Mouse (Mus musculus) cerebellum, adult 11 months (tissue): Measurements from ENCODE around the gene Taar3.

ENCODE experiments used
- DNase-seq: peaks from one replicate; pipeline ENCODE4 v3.0.0; 2022

The Taar3 gene

DNA sequence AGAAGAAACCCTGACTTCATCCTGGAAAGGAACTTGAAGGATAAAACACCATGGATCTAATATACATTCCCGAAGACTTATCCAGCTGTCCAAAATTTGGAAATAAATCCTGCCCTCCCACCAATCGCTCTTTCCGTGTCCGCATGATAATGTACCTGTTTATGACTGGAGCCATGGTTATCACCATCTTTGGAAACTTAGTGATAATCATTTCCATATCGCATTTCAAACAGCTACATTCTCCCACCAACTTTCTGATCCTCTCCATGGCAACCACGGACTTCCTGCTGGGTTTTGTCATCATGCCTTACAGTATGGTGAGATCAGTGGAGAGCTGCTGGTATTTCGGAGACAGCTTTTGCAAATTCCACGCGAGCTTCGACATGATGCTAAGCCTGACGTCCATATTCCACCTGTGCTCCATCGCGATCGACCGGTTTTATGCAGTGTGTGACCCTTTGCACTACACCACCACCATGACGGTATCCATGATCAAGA, at the start of gene Taar3:
Gene Taar3 (plus strand): TSS at position 51 of the 498 bp plus-strand sequence.
- no peak for DNase-seq

DNA sequence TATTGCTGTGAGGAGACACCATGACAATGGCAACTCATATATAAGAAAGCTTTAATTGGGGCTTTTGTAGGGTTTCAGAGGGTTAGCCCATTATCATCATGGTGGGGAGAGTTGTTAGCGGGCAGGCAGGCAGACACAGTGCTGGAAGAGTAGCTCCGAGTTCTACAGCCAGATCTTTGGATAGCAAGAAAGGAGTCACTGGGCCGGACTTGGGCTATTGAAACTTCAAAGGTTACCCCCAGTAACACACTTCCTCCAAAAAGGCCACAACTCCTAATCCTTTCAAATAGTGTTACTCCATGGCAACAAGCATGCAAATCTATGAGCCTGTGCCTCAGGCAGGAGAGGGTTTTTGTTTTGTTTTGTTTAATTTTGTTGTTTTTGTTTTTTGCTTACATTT, 48.2 kb upstream of the Taar3 start:
- DNase-seq, result no peak

DNA sequence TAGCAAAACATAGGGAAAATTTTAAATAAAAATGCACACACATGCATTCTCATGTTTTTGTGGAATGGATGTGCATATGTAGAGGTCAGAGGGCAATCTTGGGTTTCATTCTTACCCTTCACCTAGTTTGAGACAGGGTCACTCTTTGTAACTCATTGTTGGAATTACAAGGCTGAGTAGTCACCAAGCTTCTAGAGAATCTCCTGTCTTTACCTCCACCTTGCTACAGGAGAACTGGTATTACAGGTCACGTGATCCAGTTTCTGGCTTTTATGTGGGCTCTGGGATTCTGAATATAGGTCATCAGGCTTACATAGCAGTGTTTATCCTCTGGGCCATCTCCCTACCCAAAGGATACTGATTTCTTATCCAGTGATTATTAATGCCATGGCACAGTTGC, 43.7 kb upstream of the Taar3 start:
- DNase-seq, result no peak

DNA sequence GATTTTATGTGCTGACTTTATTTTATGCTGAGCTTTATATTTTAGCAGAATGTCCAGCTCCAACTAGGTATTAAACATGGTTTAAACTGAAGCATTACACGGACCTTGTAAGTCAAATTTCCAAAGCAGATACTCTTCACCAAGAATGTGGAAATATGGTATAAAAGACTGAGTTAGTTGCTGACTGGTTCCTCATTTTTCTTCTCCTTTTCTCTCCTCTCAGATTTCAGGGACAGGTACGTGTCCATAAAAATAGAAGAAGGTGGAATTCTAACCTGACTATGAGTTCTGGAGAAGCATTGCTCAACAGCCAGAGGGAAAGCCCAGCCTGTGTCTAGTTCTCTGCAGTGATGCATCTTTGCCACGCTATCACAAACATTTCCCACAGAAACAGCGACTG, 29.3 kb upstream of the Taar3 start, which contains the start of gene Taar1:
Gene Taar1 (plus strand): TSS at position 301 of the 400 bp plus-strand sequence.
- DNase-seq, result no peak

DNA sequence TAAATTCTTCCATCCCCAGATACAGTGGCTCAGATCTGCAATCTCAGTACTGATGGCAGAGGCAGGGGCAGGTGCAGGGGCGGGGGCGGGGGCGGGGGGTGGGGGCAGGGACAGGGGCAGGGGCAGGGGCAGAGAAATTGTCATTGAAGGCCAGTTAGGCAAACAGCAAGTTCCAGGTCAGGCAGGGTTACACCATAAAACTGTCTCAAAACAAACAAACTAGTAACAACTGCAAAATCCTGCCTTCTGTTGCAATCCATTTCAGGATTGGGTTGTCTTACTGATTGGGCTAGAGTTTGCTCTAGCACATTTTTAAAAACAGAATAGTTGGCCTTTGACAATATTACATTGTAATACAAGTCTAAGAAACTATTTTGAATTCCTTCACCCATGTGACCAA, 26.9 kb upstream of the Taar3 start:
- no peak for DNase-seq

DNA sequence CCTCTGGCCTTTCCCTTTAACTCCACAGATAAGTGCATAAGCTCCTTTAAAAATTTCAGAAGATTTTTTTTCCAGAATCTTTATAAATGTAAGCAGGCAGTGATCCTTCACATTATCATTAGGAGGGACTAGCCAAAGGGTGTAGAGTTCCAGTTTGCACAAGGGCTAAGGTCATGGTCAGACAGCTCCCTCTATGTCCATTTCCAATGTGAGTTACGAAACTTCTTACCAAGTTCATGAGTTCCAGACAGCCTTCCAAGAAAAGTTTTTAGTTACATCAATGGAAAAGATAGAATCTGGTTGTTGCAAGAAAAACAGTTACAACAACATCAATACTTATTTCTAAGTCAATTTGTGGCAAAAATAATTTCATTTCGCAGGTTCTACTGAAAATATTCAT, 25.4 kb upstream of the Taar3 start:
- no peak for DNase-seq

DNA sequence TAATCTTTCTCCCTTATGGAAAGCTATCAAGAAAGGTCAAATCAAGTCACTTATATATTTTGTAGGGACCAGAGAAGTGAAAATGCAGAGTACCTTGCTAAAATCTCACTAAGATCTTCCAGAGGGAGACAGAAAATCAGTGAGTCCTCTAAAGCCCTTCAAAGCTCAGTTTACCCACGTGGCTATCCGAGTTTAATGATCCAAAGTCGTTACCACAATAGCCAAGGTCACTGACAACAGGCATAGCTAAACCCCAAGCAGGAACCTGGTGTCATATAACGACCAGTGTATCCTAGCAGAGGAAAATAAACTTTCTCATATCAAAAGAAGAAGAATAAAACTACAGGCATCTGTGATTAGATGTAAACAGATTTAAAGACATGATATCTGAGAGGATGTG, 11.7 kb upstream of the Taar3 start:
- DNase-seq, result no peak

DNA sequence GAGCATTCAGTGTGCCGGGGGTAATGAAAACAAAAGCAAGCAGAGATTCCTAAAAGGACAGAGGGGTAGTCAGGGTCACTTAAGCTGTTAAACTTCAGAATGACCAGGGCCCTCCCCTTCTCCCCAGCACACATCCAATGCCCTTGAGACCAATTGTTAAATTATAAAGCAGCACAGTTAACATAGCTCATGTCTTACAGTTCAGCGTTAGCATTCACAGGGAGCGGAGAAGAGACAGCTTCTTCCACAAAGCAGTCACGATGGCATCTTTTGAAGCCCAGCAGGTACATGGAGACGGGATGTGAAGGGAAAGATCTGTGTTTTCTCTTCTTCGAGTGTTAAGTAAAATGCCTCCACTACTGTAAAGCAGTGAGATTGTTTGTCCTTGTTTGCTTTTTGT, 11.0 kb upstream of the Taar3 start, which contains the start of gene Taar2:
Gene Taar2 (plus strand): TSS at position 261 of the 400 bp plus-strand sequence.
- DNase-seq, result no peak

DNA sequence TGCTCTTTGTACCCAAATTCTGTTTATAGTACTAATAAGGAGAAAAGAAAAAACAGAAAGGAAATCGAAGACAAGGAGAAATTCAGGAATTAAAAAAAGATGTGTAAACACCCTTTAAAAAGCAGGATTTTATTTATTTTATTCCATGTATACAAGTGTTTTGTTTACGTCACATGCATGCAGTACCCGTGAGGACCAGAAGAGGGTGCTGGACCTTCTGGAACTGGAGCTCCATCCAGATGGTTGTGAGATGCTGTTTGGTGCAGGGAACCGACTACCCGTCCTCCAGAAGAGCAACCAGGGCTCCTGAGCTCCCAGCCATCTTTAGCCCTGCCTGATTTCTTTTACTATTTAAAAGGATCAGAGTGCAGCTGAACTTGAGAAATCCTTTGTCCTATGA, 6.9 kb upstream of the Taar3 start:
- no peak for DNase-seq

DNA sequence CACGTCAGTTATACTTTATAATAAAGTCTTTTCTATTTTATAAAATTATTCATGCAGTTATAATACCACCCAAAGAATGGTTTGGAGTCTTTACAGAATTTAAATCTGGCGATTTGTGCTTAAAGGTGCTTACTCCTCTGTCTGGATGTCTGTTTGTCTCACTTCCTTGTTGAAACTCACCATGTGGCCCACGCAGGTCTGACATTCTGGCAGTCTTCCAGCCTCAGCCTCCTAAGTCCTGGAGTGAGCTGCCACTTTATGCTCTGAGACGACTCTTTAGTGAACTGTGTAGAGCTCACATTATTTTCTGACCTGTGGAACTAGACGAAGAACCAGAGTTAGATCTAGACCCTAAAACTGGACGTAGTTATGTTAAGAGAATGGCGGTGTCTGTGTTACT, 1.3 kb upstream of the Taar3 start:
- no peak for DNase-seq

DNA sequence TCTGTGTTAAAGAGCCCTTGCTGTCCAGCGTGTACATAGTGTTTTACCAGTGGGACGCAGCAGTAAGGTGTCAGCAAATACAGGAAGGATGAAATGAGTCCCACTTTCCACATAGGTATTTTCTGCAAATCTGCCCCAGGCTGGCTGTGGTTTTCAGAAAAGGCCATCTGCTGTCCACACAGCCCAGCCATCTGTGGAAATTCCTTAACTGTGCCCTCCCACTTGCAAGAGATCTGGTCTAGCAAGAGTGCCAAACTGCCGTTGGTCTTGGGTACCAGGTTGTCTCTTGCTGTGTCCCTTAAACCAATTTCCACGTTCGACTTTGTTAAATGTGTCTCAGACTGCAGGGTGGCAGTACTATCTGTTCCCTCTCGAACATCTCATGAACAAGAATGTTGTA, 2.4 kb downstream of the Taar3 start:
- peak; percentile 40 for DNase-seq

DNA sequence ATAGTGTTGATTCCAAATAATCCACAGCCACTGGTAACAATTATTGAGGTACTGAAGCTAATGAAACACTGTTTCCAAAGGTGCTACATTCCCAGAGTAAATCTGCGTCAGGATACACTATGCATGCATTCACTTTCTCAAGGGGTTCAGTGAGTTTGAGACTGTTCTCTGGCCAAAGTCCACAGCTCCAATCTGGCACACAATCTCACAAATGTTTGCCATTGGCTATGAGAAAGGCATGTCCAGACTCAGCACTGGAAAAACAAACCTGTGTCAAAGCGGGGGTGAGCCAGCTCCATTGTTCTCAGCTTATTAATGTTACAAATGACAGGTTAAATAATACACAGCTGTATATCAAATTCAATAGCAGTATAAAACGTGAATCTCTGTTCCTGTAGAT, 9.7 kb downstream of the Taar3 start:
- no peak for DNase-seq

DNA sequence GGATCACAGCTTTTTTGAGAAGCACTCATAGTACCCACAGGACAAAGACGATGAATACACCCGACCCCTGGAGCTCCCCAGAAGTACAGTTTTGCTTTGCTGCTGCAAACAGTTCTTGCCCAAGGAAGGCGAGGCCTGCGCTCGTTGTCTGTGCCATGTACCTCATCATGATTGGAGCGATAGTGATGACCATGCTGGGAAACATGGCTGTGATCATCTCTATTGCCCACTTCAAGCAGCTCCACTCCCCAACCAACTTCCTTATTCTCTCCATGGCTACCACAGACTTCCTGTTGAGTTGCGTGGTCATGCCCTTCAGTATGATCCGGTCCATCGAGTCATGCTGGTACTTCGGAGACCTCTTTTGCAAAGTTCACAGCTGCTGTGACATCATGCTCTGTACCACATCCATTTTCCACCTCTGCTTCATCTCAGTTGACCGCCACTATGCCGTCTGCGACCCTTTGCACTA, 11.1 kb downstream of the Taar3 start, which contains the start of gene Taar4:
Gene Taar4 (plus strand): TSS at position 51 of the 472 bp plus-strand sequence.
- no peak for DNase-seq

DNA sequence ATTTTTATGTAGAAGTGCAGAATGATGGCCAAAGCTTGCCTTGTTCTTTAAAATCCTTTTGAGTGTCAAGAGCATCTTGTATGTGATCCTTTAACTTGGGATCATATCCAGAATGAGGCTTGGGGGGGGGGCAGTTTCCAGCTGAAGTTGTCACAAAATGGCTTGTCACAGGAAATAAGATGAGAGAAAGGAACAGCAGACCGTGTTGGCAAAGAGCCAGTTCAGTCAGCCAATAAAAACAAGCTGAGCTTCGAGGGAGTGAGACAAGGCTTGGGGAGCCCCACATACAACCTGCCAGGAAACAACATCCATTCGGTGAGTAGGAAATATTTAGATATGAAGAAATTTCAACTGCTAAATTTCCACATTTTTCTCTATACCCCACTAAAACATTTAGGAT, 14.1 kb downstream of the Taar3 start:
- DNase-seq, result no peak

DNA sequence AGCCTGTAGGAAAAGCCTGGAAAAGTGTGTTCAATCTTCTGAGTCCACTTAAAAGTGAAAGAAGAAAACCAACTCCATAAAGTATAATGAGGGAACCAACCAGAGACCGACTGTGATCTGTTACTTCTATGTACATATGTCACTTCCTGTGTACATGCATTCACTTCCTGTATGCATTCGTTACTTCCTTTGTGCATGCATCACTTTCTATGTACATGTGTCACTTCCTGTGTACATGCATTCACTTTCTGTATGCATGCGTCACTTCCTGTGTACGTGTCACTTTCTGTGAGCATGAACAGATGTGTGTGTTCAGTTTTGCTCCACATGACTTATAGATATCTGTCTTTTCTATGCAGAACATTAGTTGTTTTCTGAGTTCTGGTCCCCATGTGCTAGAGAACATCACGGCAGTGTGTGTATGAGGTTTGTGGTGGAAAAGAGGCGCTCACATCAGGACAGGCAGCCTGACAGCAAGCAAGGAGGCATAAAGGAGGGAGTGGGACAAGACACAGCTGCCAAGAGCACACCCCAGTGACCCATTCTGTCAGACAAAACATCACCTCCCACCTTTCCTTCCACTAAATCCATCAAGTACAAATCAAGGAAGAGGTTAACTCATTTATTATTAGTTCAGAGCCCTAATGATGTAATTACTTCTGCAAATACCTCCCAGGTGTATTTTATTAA, 15.7 kb downstream of the Taar3 start:
- no peak for DNase-seq

DNA sequence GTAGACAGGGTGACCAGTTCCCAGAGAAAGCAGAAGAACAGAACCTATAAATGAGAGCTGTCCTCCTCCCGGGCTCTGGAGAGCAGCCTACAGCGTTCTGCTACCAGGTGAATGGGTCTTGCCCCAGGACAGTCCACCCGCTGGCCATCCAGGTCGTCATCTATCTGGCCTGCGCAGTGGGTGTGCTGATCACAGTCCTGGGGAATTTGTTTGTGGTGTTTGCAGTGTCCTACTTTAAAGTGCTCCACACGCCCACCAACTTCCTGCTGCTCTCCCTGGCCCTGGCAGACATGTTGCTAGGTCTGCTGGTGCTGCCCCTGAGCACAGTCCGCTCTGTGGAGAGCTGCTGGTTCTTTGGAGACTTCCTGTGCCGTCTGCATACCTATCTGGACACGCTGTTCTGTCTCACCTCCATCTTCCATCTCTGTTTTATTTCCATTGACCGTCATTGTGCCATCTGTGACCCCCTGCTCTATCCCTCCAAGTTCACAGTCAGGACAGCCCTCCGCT, 21.4 kb downstream of the Taar3 start, which contains the start of gene Taar5:
Gene Taar5 (plus strand): TSS at position 51 of the 510 bp plus-strand sequence.
- DNase-seq, result no peak

DNA sequence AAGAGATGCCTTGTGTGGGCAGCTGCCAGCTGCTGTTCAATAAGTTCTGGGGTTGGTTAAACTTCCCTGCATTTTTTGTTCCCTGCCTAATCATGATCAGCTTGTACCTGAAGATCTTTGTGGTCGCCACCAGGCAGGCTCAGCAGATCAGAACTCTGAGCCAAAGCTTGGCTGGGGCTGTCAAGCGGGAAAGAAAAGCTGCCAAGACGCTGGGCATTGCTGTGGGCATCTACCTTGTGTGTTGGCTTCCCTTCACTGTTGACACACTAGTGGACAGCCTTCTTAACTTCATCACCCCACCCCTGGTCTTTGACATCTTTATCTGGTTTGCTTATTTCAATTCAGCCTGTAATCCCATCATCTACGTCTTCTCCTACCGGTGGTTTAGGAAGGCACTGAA, 21.9 kb downstream of the Taar3 start:
- no peak for DNase-seq

DNA sequence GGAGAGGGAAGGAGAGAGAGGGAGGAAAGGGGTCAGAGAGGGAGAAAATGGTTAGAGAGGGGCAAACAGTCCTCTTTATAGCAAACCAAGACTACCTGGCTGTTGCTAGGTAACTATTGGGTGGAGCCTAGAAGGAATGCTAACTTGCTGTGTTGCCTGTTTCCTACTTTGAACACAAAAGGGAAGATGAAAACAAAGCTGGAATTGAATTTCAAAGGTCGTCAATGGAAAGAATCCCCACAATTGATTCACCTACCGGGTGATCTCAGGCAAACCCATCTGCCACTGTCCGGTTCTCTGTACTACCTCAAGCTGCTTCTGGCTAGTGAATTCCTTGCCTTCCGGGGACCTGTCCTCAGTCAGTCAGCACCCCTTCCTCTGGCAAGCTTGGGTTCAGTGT, 28.6 kb downstream of the Taar3 start:
- DNase-seq, result no peak

DNA sequence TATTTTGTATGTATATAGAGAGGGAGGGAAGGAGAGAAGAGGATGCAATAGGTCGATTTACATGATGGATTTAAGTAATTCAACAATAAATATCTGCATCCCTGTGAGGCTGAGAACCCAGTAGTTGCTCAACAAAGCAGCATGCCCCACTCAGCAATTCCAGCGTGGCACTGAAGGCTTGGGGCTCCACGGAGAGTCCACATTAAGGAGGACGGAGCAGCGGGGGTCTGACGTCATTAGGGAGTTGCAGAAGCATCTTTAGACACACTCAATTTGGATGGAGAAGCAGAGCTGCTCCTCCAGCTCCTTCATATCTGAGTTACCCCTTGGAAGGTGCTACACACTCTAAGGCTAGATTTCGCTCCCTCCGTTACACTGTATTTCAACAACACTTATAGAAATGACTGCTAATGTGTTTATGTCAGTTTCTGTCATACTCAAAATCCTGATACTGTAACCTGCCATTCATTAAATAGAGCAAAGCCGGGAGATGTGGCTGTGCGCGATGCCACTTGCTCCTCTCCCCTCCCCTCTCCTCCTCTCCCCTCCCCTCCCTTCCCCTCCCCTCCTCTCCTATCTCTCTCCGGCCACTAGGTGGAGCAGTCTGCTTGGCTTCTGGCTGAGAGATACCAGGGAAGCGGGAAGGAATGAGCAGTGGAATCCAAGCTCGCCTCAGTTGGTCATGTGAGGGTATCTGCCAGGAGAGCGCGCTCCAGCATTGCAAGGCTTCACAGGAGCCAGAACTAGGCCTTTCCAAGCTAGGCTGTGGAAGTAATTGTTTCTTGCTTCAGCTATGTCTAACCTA, 29.7 kb downstream of the Taar3 start:
- DNase-seq, result peak; percentile 28

DNA sequence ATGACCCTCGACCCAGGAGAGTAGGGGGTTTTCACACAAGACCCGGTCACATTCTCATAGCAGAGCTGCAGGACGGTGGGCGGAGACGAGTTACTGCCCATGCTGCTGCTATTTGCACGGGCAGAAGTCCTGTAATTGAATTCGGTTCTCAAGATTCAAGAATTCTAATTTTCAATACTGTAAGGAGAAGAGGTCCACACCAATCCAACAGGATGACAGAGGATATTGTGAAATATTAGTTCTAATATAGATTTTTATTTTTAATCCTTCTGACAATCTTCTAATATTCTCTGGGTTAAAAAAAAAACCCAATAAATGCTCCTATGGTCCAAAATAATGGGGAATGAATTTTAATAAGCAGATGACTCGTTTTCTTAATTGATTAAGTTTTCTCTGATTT, 36.2 kb downstream of the Taar3 start, which contains the start of gene Taar6:
Gene Taar6 (minus strand): TSS at position 101 of the 400 bp plus-strand sequence.
- DNase-seq, result no peak

DNA sequence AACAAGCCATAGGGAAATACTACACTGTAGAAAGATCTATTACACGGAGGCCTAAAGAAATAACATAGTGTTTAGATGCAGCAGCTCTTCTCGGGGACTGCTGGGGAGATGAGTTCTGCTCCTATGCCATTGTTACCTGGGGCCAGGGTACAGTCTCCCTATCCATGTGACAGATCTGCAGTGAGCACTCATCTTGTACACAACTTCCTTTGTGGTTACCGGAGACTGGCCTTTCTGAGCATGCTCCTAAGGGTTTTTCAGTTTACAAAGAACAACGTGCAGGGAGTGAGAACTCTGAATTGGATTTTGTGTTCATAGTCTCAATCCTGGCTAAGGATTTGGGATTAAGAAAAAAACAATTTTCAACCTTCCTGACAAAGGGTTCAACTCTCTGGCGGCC, 37.1 kb downstream of the Taar3 start:
- DNase-seq, result no peak

DNA sequence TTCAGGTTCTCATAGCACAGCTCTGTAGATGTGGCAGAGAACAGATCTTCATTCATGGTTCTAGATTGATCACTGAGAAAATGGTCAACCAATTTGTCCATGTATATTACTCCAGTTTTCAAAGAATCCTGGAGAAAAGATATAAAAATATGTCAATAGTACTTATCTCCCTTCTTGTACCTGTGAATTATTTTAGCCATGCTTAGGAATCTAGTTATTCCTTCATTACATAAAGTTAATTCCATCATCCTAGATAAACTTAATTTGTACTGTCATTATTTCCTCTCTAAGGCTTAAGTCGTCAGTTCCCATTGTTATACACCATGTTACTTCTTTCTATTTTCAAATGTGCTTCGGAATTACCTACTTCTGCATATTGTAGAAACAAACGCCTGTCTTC, 44.0 kb downstream of the Taar3 start, which contains the start of gene Taar7a:
Gene Taar7a (minus strand): TSS at position 101 of the 400 bp plus-strand sequence.
- no peak for DNase-seq

DNA sequence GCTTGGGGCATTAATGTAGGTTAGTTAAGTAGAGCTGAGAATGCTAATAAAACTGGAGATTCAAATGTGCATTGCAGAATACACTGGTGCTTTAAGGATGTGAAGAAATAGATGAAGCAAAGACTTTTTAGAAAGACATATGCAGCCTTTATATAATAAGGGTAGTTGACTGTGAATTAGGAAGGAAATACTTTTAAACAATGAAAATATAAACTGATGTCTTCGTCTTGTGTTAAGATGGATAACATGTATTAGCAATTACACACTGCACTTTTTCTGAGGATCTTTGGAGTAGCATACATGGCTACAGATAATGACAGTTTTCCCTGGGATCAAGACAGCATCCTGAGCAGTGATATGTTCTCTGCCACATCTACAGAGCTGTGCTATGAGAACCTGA, 50.3 kb downstream of the Taar3 start, which contains the start of gene Taar7b:
Gene Taar7b (plus strand): TSS at position 301 of the 400 bp plus-strand sequence.
- no peak for DNase-seq
